Mouse (Mus musculus): ENCODE data around the gene Plxna2.

Gene Plxna2

DNA sequence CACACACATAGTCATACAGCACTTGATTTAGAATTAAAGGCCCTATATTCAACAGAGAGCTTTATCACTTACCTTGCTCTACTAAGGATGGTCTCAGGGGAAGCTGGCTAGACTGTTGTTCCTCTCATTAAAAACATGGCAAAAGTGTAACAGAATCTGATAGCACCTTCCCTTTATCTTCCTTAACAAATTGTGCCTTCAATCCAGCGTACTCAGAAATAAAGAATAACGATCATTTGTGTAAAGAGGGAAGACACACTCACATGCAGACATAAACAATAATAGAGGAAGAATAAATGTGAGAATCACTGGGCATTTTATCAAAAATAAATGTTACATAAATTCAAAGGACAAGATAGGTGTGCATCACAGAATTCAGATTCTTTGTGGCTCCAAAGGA, at the start of gene Plxna2:
Gene Plxna2 (plus strand): TSS at position 301 of the 400 bp plus-strand sequence.
- DNase-seq: no peak

DNA sequence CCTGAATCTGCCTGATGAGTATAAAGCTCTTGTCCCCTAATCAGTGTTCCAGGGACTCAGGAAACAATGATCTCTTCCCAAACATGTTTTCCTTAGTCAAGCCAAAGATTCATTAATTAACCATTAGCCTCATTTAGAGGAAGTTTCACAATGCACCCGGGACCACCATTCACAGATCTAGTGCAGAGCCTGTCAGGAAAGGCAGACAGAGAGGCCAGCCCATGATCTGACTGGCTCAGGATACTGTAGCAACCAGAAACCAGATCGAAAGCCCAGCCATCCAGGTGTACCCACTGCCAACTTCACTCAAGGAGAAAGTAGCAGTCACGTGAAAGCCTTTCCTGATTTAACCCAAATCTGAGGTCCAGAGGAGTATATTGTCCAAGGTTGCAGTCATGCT, 44.1 kb upstream of the Plxna2 start:
- no peak for DNase-seq

DNA sequence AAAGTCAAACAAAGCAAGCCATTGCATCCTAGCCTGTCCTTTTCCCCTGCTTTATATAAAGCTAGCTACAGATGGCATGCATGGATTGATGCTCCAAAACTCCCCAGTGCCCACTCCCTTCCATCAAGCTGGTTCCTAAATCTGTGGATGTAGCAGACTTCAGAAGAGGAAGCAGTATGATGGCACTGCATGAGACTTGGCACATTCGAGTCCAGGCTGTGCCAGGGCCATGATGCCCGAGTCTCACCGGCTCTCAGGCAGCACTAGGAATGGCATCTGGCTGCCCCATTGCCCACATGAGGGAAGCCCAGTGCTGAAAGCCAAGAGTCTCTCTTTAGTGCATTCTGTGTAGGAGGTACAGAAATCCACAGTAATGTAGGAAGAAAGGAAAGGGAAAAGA, 39.7 kb upstream of the Plxna2 start:
- DNase-seq: no peak

DNA sequence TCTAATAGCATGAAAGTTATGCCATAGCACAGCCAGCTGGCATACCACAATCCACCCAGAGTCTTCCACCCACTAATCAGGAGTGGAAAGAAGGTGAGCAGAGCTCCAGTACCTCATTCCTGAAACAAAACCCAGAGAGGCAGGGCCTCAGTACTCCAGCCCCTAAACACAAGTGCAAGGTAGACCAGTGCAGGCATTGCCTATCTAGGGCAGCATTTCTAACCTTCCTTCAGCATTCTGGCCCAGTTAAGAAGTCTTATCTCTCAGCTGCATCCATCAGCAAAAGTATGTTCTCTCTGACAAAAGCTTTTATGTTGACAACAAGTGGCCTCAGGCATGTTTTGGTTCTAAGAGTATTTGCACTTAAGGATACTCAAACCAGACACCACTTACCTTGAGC, 37.5 kb upstream of the Plxna2 start:
- DNase-seq: no peak

DNA sequence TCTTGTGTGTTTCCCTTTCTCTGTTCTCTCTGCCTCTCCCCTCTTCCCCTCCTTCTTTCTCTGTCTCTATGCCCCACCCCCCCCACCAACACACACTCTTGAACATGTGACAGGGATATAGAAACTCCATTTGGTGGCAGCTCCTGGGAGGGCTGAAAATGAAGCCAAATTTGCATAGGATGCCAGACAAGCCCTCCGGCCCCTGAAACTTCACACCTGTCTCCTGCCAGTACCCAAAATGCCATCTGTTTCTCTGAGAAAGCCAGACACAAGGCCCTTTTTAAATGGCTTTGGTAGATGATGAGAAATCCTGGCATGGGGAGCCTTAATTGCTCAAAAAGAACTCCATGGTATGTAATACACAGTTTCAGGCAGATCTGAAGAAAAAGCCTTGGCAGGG, 31.3 kb upstream of the Plxna2 start:
- DNase-seq: peak; percentile 45

DNA sequence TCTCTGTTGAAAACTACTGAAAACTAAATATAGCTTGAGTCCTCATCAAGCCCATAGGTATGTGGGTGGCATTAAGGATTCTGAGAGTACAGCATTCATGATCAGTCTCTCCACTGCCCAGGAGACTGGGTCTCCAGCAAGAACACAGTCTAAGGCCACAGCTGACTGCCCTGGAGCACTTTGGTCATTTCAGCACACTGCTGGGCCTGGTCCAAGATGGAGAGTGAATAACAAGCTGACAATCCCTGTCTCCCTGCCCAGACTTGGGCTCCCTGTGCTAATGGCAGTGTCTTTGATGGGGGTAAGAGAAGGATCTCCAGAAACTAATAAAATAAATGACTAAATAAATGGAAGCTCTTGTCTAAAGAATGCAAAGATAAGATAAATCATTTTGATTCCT, 30.5 kb upstream of the Plxna2 start:
- peak; percentile 92 for DNase-seq

DNA sequence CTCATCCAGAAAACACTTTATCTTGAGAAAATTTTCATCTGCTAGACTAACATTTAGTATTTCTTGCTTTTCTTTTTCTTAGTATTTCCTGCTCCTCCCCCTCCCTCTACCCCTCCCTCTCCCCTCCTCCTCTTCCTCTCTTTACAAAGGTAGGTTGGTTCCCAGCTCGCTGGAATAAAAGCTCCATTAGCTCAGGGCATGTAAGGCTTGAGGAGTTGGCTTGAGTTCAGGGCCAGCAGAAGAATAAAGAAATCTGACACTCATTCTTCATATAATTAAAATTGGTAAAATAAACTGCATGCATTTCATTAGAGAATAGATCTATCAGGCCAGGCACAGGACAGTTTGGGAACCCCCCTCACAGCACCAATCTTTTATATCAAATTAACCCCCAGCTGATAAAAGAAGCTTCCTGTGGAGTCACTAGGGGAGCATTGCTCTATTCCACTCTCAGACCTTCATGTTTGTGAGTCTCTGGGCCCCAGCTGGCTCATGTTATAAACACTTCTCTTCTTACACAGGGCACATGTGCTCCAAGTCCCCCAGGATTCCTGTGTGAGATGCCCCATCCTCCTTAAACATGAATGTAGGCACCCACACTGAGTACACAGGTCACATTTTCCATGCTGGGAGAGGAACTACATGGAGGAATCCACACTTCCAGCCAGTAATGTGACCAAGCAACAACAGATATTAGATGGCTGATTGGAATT, 29.9 kb upstream of the Plxna2 start:
- peak; percentile 72 for DNase-seq

DNA sequence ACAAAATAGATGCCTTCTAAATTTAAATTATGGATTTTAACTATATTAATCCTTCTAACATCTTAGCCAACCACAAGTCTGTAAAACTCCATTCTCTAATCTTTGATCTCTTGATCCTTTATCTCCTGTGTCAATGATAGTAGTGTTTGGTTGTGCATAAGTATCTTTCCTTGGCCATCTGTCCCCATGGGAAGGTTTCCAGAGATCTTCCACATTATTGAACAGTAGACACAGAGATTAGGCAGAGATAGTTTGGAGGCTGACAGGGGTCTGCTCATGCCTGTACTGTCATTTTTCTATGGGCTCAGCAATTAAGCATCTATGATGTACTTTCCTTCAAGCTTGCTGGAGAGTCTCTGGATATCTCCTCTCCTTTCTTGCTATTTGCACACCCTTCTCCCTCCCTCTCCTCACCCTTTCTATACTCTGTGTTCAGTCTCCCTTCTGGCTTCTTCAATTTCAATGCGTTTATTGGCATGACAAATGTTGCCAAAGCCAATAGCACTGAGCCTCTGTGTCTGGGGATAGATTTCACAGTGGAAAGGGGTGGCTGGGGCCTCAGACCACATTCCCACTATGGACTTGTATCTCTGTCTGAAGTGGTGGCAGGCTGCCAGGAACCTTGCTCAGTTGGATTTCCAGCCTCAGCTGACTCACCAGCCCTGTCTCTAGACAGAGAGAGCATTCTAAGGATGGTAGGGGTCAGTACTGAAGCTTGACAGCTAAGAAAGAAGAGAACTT, 29.1 kb upstream of the Plxna2 start:
- DNase-seq: peak; percentile 83

DNA sequence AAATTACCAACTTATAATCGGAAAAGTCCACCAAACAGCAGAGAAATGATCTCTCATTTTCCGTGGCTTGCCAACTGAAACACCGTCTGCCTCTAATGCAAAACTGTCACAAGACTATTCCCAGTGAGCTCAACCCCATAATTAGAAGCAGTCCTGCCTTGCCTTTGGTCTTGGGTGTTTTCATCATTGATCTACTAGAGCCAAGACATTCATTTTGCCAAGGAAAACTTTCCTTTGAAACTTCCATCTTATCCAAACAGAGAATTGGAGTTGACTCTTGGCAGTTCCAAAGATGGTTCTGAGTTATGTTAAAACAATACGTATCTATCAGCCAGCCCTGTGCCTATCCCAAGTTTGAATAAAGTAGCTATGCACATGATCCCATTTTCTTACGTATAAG, 24.9 kb upstream of the Plxna2 start:
- DNase-seq: peak; percentile 52

DNA sequence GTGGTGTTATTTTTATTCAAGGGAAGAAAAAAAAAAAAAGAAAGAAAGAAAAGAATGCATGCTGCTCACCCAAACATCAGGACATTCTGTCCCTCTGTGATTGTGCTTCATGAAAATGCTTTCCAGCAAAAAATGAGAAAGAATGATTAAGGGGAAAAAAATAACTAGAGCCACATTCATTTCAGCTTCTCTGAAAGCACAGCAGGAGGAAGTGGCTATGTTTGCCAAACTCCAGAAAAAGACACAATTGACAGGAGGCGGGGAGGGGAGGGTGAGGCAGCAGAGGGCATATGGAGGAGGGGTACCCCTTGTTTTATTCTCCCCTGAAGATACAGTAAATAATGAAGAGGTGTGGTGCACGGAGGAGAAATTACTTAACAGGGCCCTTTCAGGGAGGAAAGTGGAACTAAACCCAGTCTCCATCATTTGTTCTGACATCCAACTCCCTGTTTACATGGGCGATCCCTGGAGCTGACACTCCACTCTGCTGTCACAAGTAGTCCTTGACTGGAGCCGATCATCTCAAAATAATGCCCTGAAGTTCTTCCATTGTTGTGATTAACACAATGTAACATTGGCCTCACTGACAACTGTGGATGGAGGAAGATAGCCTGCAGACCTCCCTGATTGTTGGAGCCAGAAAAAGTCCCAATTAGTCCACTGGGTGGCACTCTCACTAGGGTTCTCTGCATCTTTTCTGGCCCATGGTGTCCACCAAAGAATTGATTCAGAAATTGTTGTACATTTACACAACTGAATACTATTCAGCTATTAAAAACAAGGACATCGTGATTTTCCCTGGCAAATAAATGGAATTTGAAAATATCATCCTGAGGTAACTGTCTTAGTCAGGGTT, 10.4 kb upstream of the Plxna2 start:
- DNase-seq: peak; percentile 91

DNA sequence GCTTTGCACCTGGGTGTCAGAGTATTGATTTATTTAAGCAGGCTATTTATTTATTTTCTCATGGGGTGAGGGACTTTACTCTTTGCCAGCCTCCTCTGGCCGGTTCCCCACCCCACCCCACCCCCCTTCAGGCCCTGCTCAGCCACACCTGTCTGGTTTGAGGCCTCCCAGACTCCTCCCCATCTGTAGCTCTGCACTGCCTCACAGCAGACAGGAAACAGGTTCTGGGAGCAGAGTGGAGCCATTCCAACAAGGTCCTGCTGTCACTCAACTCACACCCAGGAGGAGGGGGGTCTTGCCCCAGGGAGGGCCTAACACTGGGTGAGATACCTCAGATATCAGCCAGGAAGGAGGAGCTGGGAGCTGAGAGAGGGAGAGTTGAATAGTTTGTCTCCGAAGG, 7.5 kb upstream of the Plxna2 start:
- peak; percentile 87 for DNase-seq

DNA sequence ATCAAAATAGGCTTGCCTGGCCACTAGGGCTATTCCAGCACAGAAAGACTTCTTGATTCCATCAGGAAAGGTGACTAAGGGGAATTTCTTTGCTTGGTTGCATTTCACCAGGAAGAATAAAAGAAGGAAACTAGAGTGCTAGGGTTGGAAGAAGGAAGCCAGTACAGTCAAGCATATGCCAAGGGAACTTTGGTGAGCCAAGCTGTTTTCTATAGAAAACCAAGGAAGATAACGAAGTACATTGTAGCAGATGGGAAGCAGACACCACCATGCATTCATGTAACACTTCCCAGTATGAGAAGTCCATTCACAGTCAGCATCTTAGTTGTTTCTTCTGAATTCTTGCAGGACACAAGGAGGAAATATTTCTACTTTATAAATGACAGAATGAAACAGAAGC, 5.4 kb upstream of the Plxna2 start:
- DNase-seq: no peak

DNA sequence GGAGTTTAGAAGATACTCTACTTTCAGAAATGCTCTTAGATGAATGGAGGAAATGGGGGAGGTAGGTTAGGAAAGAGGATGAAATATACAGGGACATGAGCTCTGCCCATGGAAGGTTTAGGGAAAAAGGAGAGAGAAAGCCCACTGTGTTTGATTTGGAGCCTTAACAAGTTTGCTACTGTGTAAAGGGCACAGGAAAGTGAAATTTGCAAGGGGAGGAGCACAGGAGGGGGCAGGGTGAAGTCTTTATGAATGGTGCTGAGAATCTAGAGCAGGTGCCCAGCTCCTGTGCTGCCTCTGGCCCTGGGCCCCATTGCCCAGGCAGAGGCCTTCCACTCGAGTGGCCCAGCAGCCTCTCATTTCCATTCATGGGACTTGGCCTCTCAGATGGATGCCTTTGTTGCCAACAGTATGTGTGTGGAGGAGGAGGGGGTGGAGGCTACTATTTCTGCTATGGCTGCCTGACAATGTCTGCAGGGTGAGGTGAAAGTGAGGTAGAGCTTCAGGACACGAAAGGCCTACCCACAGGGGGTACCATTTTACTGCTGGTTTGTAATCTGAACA, 4.7 kb upstream of the Plxna2 start:
- DNase-seq: peak; percentile 97

DNA sequence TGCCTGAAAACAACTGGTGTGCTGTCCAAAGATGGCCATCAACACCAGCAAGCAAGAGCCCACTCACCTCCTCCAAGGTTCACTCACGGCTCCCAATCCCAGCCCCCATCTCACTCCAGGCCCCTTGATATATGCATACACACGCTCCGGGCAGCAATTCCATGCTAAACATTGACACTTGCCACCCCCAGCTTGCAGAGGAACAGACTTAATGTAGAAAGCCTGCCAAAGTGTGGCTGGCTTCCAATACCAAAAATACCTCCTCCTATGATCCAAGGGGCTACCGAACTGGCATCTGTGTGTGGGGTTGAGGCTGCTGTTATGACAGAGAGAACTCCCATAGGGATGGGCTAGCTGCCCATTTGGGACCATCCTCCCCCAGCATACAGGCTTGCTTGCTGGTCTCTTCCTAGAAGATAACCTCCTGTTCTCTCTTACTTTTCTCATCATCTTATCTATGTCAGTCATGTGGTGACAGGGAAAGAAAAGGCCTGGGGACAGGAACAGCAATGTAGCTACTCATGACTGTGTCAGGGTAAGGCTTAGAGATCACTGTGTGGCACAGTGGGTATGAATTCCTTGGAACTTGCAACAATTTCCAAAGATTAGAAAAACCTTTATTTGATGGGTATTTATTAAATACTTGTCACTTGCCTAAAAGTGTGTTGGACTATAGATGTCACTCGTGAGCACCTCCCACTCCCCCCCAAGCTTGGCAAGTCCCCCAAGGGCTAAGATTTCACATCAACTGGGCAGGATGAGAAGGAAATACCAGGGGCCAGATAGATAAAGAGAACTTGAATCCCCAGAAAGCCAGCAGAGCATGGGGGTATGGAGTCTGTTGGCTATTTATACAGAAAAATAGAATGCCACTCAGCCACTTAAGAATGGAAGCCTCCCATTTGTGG, 3.8 kb upstream of the Plxna2 start:
- peak; percentile 93 for DNase-seq

DNA sequence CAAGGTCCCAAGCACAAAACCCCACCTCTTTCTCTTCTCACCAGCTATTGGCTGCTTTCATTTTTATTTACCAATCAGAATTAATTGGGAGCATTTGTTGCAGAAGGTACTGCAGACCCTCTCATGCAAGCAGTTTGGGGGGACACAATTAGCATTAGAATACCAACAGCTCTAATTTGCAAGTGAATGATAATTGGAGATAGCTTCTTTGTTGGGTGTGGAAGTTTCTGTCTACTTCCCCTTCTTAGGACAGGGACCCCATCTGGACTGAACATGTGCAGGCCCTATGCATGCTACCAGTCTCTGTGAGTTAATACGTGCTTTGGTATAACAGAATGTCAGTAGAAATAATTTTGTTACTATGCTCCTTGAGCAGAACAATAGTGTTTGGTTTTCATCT, 1.9 kb upstream of the Plxna2 start:
- no peak for DNase-seq

DNA sequence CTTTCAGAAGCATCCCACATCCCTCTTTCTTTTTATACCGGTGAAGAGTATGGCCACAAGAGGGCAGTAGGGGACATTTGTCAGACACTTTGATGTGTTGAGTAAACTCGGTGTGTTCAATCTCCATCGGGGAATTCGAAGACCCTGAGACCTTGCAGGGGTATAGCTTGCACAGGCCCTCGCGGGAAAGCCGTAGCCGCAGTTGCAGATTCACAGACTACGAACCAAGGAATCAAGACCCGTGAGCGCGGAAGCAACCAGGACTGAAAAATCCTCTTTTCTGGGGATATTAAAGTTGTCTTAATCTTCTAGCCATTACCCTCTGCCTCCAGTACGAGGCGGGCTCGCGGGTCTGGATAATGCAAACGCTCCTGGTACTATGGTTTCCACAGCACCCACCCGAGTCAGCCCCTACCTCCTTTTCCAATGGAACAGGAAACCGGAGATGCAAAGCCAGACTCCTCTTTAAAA, 858 bp downstream of the Plxna2 start:
- DNase-seq: peak; percentile 95

DNA sequence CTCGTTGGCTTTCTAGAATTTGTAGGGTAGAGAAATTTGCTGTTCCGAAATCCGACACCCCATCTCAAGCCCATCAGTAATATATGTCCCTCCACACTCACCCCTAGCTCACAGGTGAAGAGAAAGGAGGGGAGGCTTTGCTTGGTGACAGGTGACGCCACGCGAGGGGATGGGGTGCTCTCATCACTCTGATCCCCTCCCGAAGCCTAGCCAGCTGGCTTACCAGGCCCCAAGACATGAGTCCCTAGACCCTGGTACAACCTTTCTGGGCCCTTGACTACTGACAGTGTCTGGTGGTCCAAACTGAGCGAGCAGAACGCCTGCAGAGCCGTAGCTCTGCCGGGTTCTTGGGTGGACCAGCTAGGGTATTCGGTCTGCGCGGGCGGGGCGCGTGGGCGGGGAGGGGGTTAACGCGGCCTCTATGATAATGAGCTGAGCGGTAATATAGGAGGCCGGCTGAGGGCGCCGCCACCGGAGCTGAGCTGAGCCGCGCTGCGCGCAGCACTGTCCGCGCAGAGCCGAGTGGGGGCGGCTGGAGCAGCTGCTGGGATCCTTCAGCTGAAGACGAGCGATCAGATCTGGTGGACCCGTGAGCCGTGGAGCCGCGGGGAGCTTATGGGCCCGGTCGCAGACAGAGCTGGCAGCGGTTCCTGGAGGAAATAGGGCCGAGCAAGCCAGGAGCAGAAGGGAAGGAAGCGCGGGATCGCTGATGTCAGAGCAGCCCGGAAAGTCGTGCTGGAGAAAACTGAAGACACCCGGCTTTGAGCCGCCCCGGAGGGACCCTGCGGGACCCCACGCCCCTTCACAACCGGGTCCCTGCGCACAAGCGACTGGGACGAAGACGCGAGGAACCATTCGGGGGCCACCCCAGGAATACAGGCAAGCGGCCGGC, 1.6 kb downstream of the Plxna2 start:
- peak; percentile 99 for DNase-seq

DNA sequence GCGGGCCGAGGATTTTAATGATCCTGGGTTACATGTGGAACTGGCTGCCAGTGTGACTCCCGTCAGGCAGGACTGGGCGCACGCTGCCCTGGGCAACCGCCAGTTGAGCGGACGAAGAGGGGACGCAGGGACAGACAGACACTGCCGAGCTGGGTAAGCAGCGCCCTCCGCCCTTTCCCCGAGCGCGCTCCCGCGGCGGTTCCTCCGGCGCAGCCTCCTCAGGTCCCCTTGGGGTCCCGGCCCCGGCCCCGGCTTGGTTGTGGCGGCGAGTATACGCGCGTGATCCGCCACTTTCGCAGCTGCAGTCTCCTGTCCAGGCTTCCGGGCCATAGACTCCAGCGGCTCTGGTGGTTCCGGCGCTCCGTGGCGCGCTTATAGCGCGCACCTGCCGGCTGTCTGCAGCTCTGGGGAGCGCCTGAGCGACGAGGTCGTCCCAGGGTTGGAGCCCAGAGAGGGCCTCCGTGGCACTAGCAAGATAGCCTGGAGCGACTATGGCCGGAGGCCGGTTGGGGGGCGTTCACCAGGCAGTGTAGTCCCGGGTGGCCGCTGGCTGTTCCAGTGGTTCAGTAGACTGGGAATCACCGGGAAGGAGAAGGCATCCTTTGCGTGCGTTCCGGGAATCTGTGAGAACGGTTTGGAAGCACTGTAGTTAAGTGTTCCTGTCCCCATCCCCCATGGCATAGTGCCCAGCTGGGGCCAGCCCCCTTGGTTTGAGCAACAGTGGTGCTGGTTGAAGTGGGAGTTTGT, 2.4 kb downstream of the Plxna2 start:
- peak; percentile 97 for DNase-seq

DNA sequence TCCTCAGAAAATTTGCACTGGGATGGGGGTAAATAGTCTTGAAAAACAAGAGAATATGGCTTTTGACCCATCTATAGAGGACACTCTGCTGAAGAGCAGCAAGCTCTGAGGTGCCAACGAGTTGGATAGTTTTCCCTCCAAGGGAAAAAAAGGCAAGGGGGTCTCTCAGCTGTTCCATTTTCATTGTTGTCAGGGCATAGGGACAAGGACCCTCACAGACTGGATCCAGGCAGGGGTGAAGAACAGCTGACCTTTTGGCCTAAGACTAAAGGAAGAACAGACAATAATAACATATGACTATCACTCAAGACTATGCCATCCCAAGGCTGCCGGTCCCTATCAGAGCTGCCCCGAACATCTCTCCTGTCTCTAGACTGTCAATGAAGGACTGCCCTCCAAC, 4.2 kb downstream of the Plxna2 start:
- peak; percentile 85 for DNase-seq

DNA sequence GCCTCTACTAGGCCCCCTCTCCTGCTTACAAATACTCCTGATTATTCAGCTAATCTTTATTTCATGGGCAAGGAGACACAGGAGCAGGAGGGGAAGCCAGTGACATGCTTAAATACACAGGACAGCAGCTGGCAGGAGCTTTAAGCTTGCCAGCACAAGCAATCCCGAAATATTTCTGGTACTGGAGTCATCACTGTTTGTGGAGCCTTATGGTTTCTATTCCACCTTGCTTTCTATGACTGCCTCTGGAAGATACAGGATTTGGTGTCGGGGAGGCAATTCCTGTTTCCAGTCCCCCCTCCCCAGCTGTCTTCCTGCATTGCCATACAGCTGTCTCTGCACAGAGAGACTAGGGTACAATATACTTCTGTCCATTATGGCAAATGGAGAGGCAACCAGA, 4.7 kb downstream of the Plxna2 start:
- peak; percentile 91 for DNase-seq
